Mouse (Mus musculus): ENCODE measurements around the gene Wnt16. TPM values are rescaled to one million over a fixed set of nuclear protein-coding genes. Genes with fewer than 3 reads are reported as not detected.

The Wnt16 gene
- polyA plus RNA-seq, 1 experiment from 2014 or later: not detected

- WGBS: 98% methylated on average over 14 of the region's 14 CpGs
- no peak overlapping the region for H3K27ac ChIP-seq (ENCODE audit: low read length)
- no peaks in the 10 kb centered on the region for H3K9me3 ChIP-seq (replicated peaks; ENCODE audit: control insufficient read depth, low read length, poor library complexity, severe bottlenecking)
- no peak overlapping the region for H3K4me2 ChIP-seq (ENCODE audit: low read length)
- H3K4me3 ChIP-seq (ENCODE audit: low read depth, low read length): no peak overlapping the region
- H3K9ac ChIP-seq (ENCODE audit: low read depth, low read length): no peak overlapping the region
- H3K27me3 ChIP-seq (ENCODE audit: control insufficient read depth, insufficient read depth, low read depth, low read length): no peaks in the 10 kb centered on the region
- H3K4me1 ChIP-seq (ENCODE audit: control insufficient read depth, insufficient read depth, low read length): peaks cover 7% of the 10 kb centered on the region
- H3K36me3 ChIP-seq (ENCODE audit: control insufficient read depth, insufficient read depth, low read length): peaks cover 7% of the 10 kb centered on the region
- no peak for ATAC-seq
These were observed 52.8 kb downstream of the Wnt16 start for GRCm38 (mm10) chr6:22340779-22341178.

- Histone ChIP-seq H3K4me1 (ENCODE audit: control insufficient read depth, insufficient read depth, low read length) (peaks cover 7% of the 10 kb centered on the region), H3K27ac (ENCODE audit: low read length) (no peak overlapping the region), H3K27me3 (ENCODE audit: control insufficient read depth, insufficient read depth, low read depth, low read length) (no peaks in the 10 kb centered on the region), H3K9ac (ENCODE audit: low read depth, low read length) (no peak overlapping the region), H3K36me3 (ENCODE audit: control insufficient read depth, insufficient read depth, low read length) (peaks cover 5% of the 10 kb centered on the region), H3K4me2 (ENCODE audit: low read length) (no peak overlapping the region), H3K9me3 (replicated peaks; ENCODE audit: control insufficient read depth, low read length, poor library complexity, severe bottlenecking) (no peaks in the 10 kb centered on the region), H3K4me3 (ENCODE audit: low read depth, low read length) (no peak overlapping the region)
- 88% methylated on average over 3 of the region's 3 CpGs for WGBS
- no peak for ATAC-seq
These were observed 55.3 kb downstream of the Wnt16 start for GRCm38 (mm10) chr6:22343292-22343691.

- Histone ChIP-seq H3K27ac (ENCODE audit: low read length) (no peak overlapping the region), H3K36me3 (ENCODE audit: control insufficient read depth, insufficient read depth, low read length) (peaks cover 2% of the 10 kb centered on the region), H3K9ac (ENCODE audit: low read depth, low read length) (no peak overlapping the region), H3K9me3 (replicated peaks; ENCODE audit: control insufficient read depth, low read length, poor library complexity, severe bottlenecking) (no peaks in the 10 kb centered on the region), H3K27me3 (ENCODE audit: control insufficient read depth, insufficient read depth, low read depth, low read length) (no peaks in the 10 kb centered on the region), H3K4me2 (ENCODE audit: low read length) (no peak overlapping the region), H3K4me1 (ENCODE audit: control insufficient read depth, insufficient read depth, low read length) (peaks cover 7% of the 10 kb centered on the region), H3K4me3 (ENCODE audit: low read depth, low read length) (no peak overlapping the region)
- ATAC-seq: no peak
- WGBS: 94% methylated on average over 6 of the region's 6 CpGs
These were observed 55.7 kb downstream of the Wnt16 start for GRCm38 (mm10) chr6:22343706-22344105.

- H3K4me1 ChIP-seq (ENCODE audit: control insufficient read depth, insufficient read depth, low read length): peaks cover 7% of the 10 kb centered on the region
- no peak overlapping the region for H3K27ac ChIP-seq (ENCODE audit: low read length)
- H3K4me3 ChIP-seq (ENCODE audit: low read depth, low read length): no peak overlapping the region
- 57% methylated on average over 6 of the region's 6 CpGs for WGBS
- no peaks in the 10 kb centered on the region for H3K27me3 ChIP-seq (ENCODE audit: control insufficient read depth, insufficient read depth, low read depth, low read length)
- H3K9ac ChIP-seq (ENCODE audit: low read depth, low read length): no peak overlapping the region
- H3K36me3 ChIP-seq (ENCODE audit: control insufficient read depth, insufficient read depth, low read length): no peaks in the 10 kb centered on the region; the same call in 1 of the 2 replicates
- ATAC-seq: no peak
- no peaks in the 10 kb centered on the region for H3K9me3 ChIP-seq (replicated peaks; ENCODE audit: control insufficient read depth, low read length, poor library complexity, severe bottlenecking)
- H3K4me2 ChIP-seq (ENCODE audit: low read length): no peak overlapping the region
These were observed 56.4 kb downstream of the Wnt16 start for GRCm38 (mm10) chr6:22344443-22344842.

GRCm38 (mm10) chr6:22347132-22347902, 59.3 kb downstream of the Wnt16 start:
- H3K27me3 ChIP-seq (ENCODE audit: control insufficient read depth, insufficient read depth, low read depth, low read length): no peaks in the 10 kb centered on the region
- no peak overlapping the region for H3K4me3 ChIP-seq (ENCODE audit: low read depth, low read length)
- H3K36me3 ChIP-seq (ENCODE audit: control insufficient read depth, insufficient read depth, low read length): no peaks in the 10 kb centered on the region
- H3K27ac ChIP-seq (ENCODE audit: low read length): no peak overlapping the region
- no peak for ATAC-seq
- H3K9me3 ChIP-seq (replicated peaks; ENCODE audit: control insufficient read depth, low read length, poor library complexity, severe bottlenecking): no peaks in the 10 kb centered on the region
- no peak overlapping the region for H3K9ac ChIP-seq (ENCODE audit: low read depth, low read length)
- WGBS: 82% methylated on average over 8 of the region's 8 CpGs
- H3K4me2 ChIP-seq (ENCODE audit: low read length): no peak overlapping the region
- H3K4me1 ChIP-seq (ENCODE audit: control insufficient read depth, insufficient read depth, low read length): peaks cover 7% of the 10 kb centered on the region

Other genes with a start within 250 kb of the Wnt16 start
- 91.5 and 105 TPM in 2 replicates for gene Fam3c, start 68.0 kb downstream of the Wnt16 start, polyA plus RNA-seq (2015; fragmentation: Nextera tagmentation; extraction: Ambion mirVana)